Mouse (Mus musculus): ENCODE measurements at regions not wholly inside any gene's neighbourhood (a gene's known extent, or its start where the extent isn't known, plus 50 kb on each side); places are given as distances from the start of the nearest gene placed in this dataset.

DNA sequence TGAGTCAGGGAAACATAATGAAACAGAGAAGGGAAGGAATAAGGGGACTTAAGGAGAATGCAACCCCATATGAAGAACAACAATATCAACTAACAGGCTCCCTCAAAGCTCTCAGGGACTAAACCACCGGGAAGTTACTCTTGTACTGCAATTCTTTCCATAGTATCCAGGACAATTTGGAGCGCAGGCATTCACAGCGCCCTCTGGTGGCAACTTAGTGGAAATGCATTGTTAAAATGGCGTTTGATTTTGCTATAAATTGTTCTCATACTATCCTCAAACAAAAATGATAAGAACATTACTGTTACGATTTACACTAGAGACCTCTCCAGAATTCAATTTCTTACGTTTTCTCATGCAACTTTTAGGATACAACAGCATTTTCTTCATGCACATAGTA lies 1126.1 kb downstream of the Pcdh9 start:
- Histone ChIP-seq H3K4me2 (ENCODE audit: low read depth, low read length) (no peak overlapping the region), H3K27me3 (ENCODE audit: insufficient read depth, low read length) (no peaks in the 10 kb centered on the region), H3K27ac (ENCODE audit: low read depth) (no peak overlapping the region), H3K4me3 (ENCODE audit: low read depth, low read length) (no peak overlapping the region), H3K36me3 (replicated peaks; ENCODE audit: insufficient read depth, low read length) (no peaks in the 10 kb centered on the region), H3K4me1 (ENCODE audit: insufficient read depth) (no peaks in the 10 kb centered on the region), H3K9me3 (ENCODE audit: low read length) (no peaks in the 10 kb centered on the region), H3K9ac (replicated peaks) (no peak overlapping the region)
- peak; percentile 54 for TF ChIP-seq CTCF (IDR thresholded peaks at IDR 0.05; ENCODE audit: low read depth)
- no peak for TF ChIP-seq EP300 (IDR thresholded peaks at IDR 0.05; ENCODE audit: low read depth)
- no peak for DNase-seq
- WGBS (ENCODE audit: insufficient replicate concordance): 16% methylated on average over 6 of the region's 6 CpGs
- ATAC-seq: no peak

DNA sequence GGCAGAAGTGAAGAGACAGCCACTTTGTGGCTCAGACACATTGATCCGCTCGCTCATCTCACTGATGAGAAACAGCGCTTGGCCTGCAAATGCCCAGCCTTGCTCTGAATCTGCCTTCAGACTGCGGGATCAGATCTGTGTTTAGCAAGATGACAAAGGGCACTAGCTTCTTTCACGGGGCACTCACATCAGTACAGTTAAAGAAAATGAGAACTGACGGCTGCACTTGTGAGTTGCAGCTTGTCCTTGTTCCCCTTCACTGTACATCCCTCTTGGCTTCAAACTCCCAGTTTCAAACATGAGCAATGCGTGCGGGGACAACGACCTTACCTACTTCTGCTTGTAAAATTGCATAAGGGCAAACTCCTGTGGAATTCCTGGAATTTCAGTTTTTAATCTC lies 1135.8 kb downstream of the Pcdh9 start:
- WGBS (ENCODE audit: insufficient replicate concordance): 81% methylated on average over 9 of the region's 9 CpGs
- TF ChIP-seq CTCF (IDR thresholded peaks at IDR 0.05; ENCODE audit: low read depth) (no peak), EP300 (IDR thresholded peaks at IDR 0.05; ENCODE audit: low read depth) (no peak)

DNA sequence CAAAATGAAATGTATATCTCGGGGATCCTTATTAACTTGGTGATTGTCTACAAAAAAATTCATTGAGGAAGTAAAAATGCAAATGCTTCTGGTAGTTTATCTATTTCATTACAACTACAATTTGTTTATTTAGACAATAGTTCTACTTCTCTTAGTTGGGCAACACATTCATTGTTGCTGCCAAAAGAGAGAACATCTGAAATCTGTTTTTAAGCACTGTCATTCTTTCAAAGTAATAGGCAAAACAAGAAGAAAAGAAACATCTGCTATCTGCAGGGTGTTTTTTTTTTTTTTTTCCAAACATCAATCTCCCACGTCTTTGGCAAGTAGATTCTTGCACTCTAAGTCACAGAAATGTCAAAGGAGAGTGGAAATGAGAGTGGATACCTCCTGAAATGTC lies 1172.8 kb downstream of the Pcdh9 start:
- H3K4me1 ChIP-seq (ENCODE audit: insufficient read depth): no peaks in the 10 kb centered on the region
- no peak overlapping the region for H3K9ac ChIP-seq (replicated peaks)
- ATAC-seq (no peak), DNase-seq (no peak)
- H3K36me3 ChIP-seq (replicated peaks; ENCODE audit: insufficient read depth, low read length): no peaks in the 10 kb centered on the region
- no peak overlapping the region for H3K4me3 ChIP-seq (ENCODE audit: low read depth, low read length)
- no peaks in the 10 kb centered on the region for H3K9me3 ChIP-seq (ENCODE audit: low read length)
- 51% methylated on average over 2 of the region's 2 CpGs for WGBS (ENCODE audit: insufficient replicate concordance)
- no peak for TF ChIP-seq EP300 (IDR thresholded peaks at IDR 0.05; ENCODE audit: low read depth)
- TF ChIP-seq CTCF (IDR thresholded peaks at IDR 0.05; ENCODE audit: low read depth): no peak
- no peak overlapping the region for H3K4me2 ChIP-seq (ENCODE audit: low read depth, low read length)
- no peak overlapping the region for H3K27ac ChIP-seq (ENCODE audit: low read depth)
- H3K27me3 ChIP-seq (ENCODE audit: insufficient read depth, low read length): no peaks in the 10 kb centered on the region

More for the DNA sequence above, 1135.8 kb downstream of the Pcdh9 start:
- no peak overlapping the region for H3K27ac ChIP-seq (ENCODE audit: low read depth)
- H3K4me2 ChIP-seq (ENCODE audit: low read depth, low read length): no peak overlapping the region
- ATAC-seq: no peak
- DNase-seq: no peak
- no peaks in the 10 kb centered on the region for H3K36me3 ChIP-seq (replicated peaks; ENCODE audit: insufficient read depth, low read length)
- H3K4me3 ChIP-seq (ENCODE audit: low read depth, low read length): no peak overlapping the region
- no peaks in the 10 kb centered on the region for H3K4me1 ChIP-seq (ENCODE audit: insufficient read depth)
- no peak overlapping the region for H3K9ac ChIP-seq (replicated peaks)
- H3K9me3 ChIP-seq (ENCODE audit: low read length): no peaks in the 10 kb centered on the region
- no peaks in the 10 kb centered on the region for H3K27me3 ChIP-seq (ENCODE audit: insufficient read depth, low read length)

DNA sequence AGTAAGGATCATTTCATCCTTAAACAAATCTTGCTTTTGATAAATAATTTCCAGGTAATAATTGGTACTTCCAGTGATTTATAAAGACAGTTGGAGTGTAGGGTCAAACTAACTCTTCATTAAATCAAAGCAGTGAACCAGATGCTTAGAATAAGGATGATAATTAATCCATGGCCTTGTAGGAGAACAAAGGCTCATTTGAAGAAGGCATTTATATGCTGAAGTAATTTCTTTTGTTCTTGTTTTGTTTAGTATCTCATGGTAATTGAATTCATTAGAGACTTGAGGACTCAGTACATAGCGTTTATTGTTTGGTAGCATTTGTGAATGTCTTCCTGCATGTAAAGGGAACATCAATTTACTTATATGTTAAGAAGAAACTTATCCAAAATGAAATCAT lies 1202.3 kb downstream of the Pcdh9 start:
- ATAC-seq (no peak), DNase-seq (no peak)
- WGBS (ENCODE audit: insufficient replicate concordance): 82% methylated on average over 1 of the region's 1 CpGs
- no peak overlapping the region for H3K27ac ChIP-seq (ENCODE audit: low read depth)
- no peaks in the 10 kb centered on the region for H3K36me3 ChIP-seq (replicated peaks; ENCODE audit: insufficient read depth, low read length)
- no peaks in the 10 kb centered on the region for H3K27me3 ChIP-seq (ENCODE audit: insufficient read depth, low read length)
- no peak overlapping the region for H3K4me3 ChIP-seq (ENCODE audit: low read depth, low read length)
- TF ChIP-seq CTCF (IDR thresholded peaks at IDR 0.05; ENCODE audit: low read depth) (no peak), EP300 (IDR thresholded peaks at IDR 0.05; ENCODE audit: low read depth) (no peak)
- H3K4me2 ChIP-seq (ENCODE audit: low read depth, low read length): no peak overlapping the region
- H3K4me1 ChIP-seq (ENCODE audit: insufficient read depth): no peaks in the 10 kb centered on the region
- no peaks in the 10 kb centered on the region for H3K9me3 ChIP-seq (ENCODE audit: low read length)
- no peak overlapping the region for H3K9ac ChIP-seq (replicated peaks)

DNA sequence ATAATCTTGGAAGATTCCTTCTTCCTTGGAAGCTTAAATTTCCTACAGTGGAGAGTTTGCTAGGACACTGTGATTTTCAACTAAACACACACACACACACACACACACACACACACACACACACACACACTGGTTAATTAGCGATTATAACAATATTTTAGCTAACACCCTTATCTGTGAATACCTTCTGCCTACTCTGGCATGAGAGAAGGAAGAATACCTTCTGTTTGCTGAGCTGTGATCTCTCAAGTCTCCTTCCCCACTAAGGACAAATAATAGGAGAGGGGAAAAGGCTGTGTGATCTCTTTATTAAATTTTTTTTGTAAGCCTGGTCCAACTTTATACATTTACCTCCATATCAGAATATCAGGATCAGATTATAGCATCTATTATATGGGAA lies 1203.4 kb downstream of the Pcdh9 start:
- 32% methylated on average over 1 of the region's 1 CpGs for WGBS (ENCODE audit: insufficient replicate concordance)
- no peak for ATAC-seq
- TF ChIP-seq EP300 (IDR thresholded peaks at IDR 0.05; ENCODE audit: low read depth) (no peak), CTCF (IDR thresholded peaks at IDR 0.05; ENCODE audit: low read depth) (no peak)

DNA sequence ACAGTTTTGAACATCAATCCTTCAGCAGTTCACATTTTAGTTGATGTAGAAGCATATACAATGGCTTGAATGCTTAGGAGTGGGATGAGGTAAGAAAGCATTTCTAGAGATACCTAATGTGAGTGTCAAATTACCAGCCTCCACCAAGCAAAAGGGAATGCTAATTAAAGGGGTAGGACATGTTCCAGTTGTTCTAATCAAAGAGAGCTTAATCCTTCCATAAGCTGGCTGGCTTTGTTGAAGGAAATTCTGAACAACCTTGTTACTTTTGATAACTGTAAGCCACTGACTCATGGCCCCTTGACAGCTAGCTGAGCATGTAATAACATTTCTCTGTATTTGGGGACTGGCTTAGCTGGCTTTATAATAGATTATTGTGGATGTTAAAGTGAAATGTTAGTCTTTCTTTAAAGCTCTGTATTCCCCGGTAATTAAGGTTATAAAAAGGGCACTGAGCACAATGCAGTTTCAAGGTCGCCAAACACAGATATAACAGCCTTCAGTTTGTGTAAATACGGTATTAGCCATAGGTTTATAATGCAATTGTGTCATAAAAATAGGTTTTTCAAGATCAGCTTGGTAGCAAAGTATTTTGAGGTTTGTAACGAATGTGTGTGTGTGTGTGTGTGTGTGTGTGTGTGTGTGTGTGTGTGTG lies 1211.5 kb downstream of the Pcdh9 start:
- H3K9me3 ChIP-seq (ENCODE audit: low read length): no peaks in the 10 kb centered on the region; the same call in 1 of the 2 replicates
- H3K27ac ChIP-seq (ENCODE audit: low read depth): no peak overlapping the region
- no peak overlapping the region for H3K4me2 ChIP-seq (ENCODE audit: low read depth, low read length)
- TF ChIP-seq EP300 (IDR thresholded peaks at IDR 0.05; ENCODE audit: low read depth): no peak
- no peak for TF ChIP-seq CTCF (IDR thresholded peaks at IDR 0.05; ENCODE audit: low read depth)
- 67% methylated on average over 4 of the region's 4 CpGs for WGBS (ENCODE audit: insufficient replicate concordance)
- H3K36me3 ChIP-seq (replicated peaks; ENCODE audit: insufficient read depth, low read length): no peaks in the 10 kb centered on the region
- no peak overlapping the region for H3K9ac ChIP-seq (replicated peaks)
- ATAC-seq (no peak), DNase-seq (no peak)
- H3K4me3 ChIP-seq (ENCODE audit: low read depth, low read length): no peak overlapping the region
- no peaks in the 10 kb centered on the region for H3K27me3 ChIP-seq (ENCODE audit: insufficient read depth, low read length)
- H3K4me1 ChIP-seq (ENCODE audit: insufficient read depth): no peaks in the 10 kb centered on the region

More for the DNA sequence above, 1203.4 kb downstream of the Pcdh9 start:
- Histone ChIP-seq H3K4me3 (ENCODE audit: low read depth, low read length) (no peak overlapping the region), H3K4me2 (ENCODE audit: low read depth, low read length) (no peak overlapping the region), H3K4me1 (ENCODE audit: insufficient read depth) (no peaks in the 10 kb centered on the region), H3K9ac (replicated peaks) (no peak overlapping the region), H3K27me3 (ENCODE audit: insufficient read depth, low read length) (no peaks in the 10 kb centered on the region), H3K9me3 (ENCODE audit: low read length) (no peaks in the 10 kb centered on the region), H3K27ac (ENCODE audit: low read depth) (no peak overlapping the region), H3K36me3 (replicated peaks; ENCODE audit: insufficient read depth, low read length) (no peaks in the 10 kb centered on the region)
- DNase-seq: no peak
